Mouse (Mus musculus) small intestine, adult 2 months (tissue): ENCODE data around the gene Senp2. TPM values are rescaled to one million over a fixed set of nuclear protein-coding genes. Genes with fewer than 3 reads are reported as not detected.
A peak's percentile ranks its signal among the peaks of the same experiment; 100 is the strongest.

Experiments used
- H3K27ac ChIP-seq: fragments of 200-500 bp; 2 replicates; pipeline ENCODE4 v1.5.1; 2012; ENCODE audit warnings: low read depth, low read length, control low read depth, inconsistent platforms; ENCODE audit not compliant: insufficient read depth
- H3K27me3 ChIP-seq: fragments of 200-500 bp; 2 replicates; pipeline ENCODE4 v1.6.1; 2012; ENCODE audit warnings: mild to moderate bottlenecking, moderate library complexity, low read length, inconsistent platforms; ENCODE audit not compliant: control insufficient read depth, insufficient read depth
- H3K36me3 ChIP-seq: fragments of 200-500 bp; 2 replicates; pipeline ENCODE4 v1.6.1; 2012; ENCODE audit warnings: mild to moderate bottlenecking, low read length, control low read depth, inconsistent platforms; ENCODE audit not compliant: control insufficient read depth, insufficient read depth
- H3K4me1 ChIP-seq: fragments of 200-500 bp; 2 replicates; pipeline ENCODE4 v1.6.1; 2012; ENCODE audit warnings: low read length, inconsistent platforms, mixed read lengths; ENCODE audit not compliant: control insufficient read depth, insufficient read depth, insufficient read length
- H3K4me3 ChIP-seq: fragments of 200-500 bp; 2 replicates; pipeline ENCODE4 v1.5.1; 2012; ENCODE audit warnings: low read depth, mild to moderate bottlenecking, control low read depth, inconsistent platforms, low read length, moderate library complexity
- CTCF ChIP-seq: fragments of 200-500 bp; IDR thresholded peaks from 2 replicates; pipeline ENCODE4 v1.5.1; 2012; ENCODE audit warnings: low read depth, mild to moderate bottlenecking, control low read depth, inconsistent platforms, low read length, moderate library complexity, mixed read lengths; ENCODE audit not compliant: insufficient replicate concordance, insufficient read length; ENCODE audit errors: extremely low read depth
- POLR2A ChIP-seq: fragments of 200-500 bp; IDR thresholded peaks from 2 replicates; pipeline ENCODE4 v1.6.1; 2012; ENCODE audit warnings: low read depth, mild to moderate bottlenecking, control low read depth, inconsistent platforms, low read length, moderate library complexity
- WGBS: fragments of 180-500 bp; shearing (Covaris S2); methylation state at CpG from one replicate; pipeline ENCODE4 v1.1.7; 2018; 5-methylcytosine and 5-hydroxymethylcytosine counted together
- polyA plus RNA-seq: library from polyadenylated mRNA; depleted of rRNA; stranded (reverse); fragments of >200 nt; gene quantifications from 2 replicates; pipeline ENCODE4 v1.2.3, GENCODE M21; 2012

The Senp2 gene
- polyA plus RNA-seq, 1 experiment = 5.3 TPM

- Histone ChIP-seq H3K36me3 (peaks cover 45% of the 10 kb centered on the region), H3K4me1 (no peaks in the 10 kb centered on the region), H3K4me3 (no peak overlapping the region), H3K27ac (no peak overlapping the region), H3K27me3 (no peaks in the 10 kb centered on the region)
- no peak for TF ChIP-seq POLR2A
- TF ChIP-seq CTCF = no peak
- 93% methylated on average over 10 of the region's 10 CpGs for WGBS
Measured at GRCm38 (mm10) chr16:22046739-22047366, 37.6 kb downstream of the Senp2 start.

DNA sequence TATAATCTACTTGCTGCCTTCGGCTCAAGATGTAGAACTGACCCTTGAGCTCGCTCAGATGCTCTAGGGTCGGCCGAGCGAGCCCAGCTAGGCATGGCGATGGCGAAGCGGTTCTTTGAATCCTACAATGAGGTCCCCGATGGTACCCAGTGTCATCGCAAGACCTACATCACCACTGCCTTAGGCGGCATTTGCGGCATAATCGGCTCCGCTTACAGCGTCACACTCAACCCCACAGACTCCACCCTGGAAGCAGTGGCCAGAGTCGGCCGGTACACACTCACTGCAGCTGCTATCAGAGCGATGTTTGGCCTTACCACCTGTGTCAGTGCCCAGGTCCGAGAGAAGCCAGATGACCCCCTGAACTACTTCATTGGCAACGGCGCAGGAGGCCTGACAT is 44.1 kb downstream of the Senp2 start:
- no peak overlapping the region for H3K27ac ChIP-seq
- WGBS = 95% methylated on average over 21 of the region's 21 CpGs
- H3K4me1 ChIP-seq = no peaks in the 10 kb centered on the region
- no peaks in the 10 kb centered on the region for H3K27me3 ChIP-seq
- no peak overlapping the region for H3K4me3 ChIP-seq
- TF ChIP-seq POLR2A = no peak
- no peak for TF ChIP-seq CTCF
- H3K36me3 ChIP-seq = peaks cover 4% of the 10 kb centered on the region; the same call in 1 of the 2 replicates

DNA sequence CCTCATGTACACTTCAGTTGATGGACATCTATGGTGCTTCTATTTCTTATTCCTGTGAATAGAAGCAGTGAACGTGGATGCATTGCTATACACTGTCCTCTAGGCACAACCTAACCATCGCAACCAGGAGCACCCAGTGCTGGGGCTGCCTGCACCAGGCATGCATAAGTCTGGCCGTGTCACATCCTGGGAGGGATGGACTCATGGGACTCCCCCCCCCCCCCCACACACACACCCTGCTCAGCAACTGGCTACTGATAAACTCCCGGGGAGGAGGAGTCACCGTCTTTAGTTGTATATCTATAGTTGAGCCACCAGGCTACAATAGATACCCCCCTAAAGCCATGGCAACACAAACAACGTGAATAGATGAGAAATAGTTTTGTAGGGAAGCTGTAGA is 48.2 kb downstream of the Senp2 start:
- Histone ChIP-seq H3K4me1 (no peaks in the 10 kb centered on the region), H3K27me3 (no peaks in the 10 kb centered on the region), H3K36me3 (peaks cover 10% of the 10 kb centered on the region), H3K4me3 (no peak overlapping the region), H3K27ac (no peak overlapping the region)
- 61% methylated on average over 6 of the region's 6 CpGs for WGBS
- TF ChIP-seq CTCF = no peak
- TF ChIP-seq POLR2A = no peak

GRCm38 (mm10) chr16:22058871-22059270 is 49.6 kb downstream of the Senp2 start:
- peaks cover 10% of the 10 kb centered on the region for H3K36me3 ChIP-seq
- no peak overlapping the region for H3K27ac ChIP-seq
- H3K27me3 ChIP-seq = no peaks in the 10 kb centered on the region
- H3K4me1 ChIP-seq = no peaks in the 10 kb centered on the region
- TF ChIP-seq POLR2A (no peak), CTCF (no peak)
- H3K4me3 ChIP-seq = no peak overlapping the region
- WGBS = 93% methylated on average over 7 of the region's 7 CpGs

- Histone ChIP-seq H3K4me1 (no peaks in the 10 kb centered on the region), H3K4me3 (no peak overlapping the region), H3K27ac (no peak overlapping the region), H3K27me3 (no peaks in the 10 kb centered on the region), H3K36me3 (peaks cover 14% of the 10 kb centered on the region)
- no peak for TF ChIP-seq POLR2A
- TF ChIP-seq CTCF = no peak
- WGBS = 93% methylated on average over 10 of the region's 10 CpGs
Measured at GRCm38 (mm10) chr16:22060416-22060815, 51.1 kb downstream of the Senp2 start.

DNA sequence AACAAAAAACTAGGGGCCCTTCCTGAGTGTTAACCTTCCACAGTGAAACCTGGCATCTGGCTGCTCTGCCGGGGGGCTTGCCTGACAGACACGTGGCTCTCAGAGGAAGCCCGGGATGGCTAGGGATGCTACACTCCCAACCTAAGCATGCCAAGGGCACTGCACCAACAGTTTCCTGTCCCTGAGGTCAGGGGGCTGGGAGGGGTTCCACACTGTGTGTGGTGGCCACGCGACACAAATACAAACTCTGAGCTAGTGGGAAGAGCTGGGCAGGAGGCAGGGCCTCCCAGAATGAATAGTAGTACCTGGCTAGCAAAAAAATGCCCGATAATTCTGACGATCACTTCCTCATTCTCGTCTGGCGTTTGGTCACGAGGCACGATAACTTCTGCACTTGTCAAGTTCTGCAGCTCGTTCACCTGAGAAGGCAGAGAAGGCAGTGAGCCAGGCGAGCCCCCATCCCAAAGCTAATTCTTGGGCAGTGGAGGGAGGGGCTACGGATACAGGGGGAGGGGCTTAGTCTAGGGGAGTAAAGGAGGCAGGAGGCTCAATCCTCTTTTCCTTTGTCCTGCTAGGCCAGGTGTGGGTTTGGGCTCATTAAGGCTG is 52.4 kb downstream of the Senp2 start:
- Histone ChIP-seq H3K4me1 (no peaks in the 10 kb centered on the region), H3K4me3 (peak overlapping the region; percentile 20; the same call in 1 of the 2 replicates), H3K36me3 (peaks cover 20% of the 10 kb centered on the region), H3K27me3 (no peaks in the 10 kb centered on the region), H3K27ac (0 out of 2 replicates have a peak overlapping the region, but pooled peaks have one; percentile 1)
- 53% methylated on average over 14 of the region's 14 CpGs for WGBS
- TF ChIP-seq POLR2A (no peak), CTCF (no peak)

- peaks cover 21% of the 10 kb centered on the region for H3K36me3 ChIP-seq
- no peaks in the 10 kb centered on the region for H3K4me1 ChIP-seq
- H3K27ac ChIP-seq = no peak overlapping the region
- WGBS = 57% methylated on average over 4 of the region's 4 CpGs
- no peak overlapping the region for H3K4me3 ChIP-seq
- H3K27me3 ChIP-seq = no peaks in the 10 kb centered on the region
- TF ChIP-seq CTCF (no peak), POLR2A (no peak)
Measured at GRCm38 (mm10) chr16:22062284-22062683, 53.0 kb downstream of the Senp2 start.
